Mouse (Mus musculus) megakaryocyte, adult 5-6 weeks (primary cell): ENCODE data around the gene Nat8l. TPM values are rescaled to one million over a fixed set of nuclear protein-coding genes. Genes with fewer than 3 reads are reported as not detected.

Experiments
- ATAC-seq: 2 replicates; pipeline ENCODE4 v1.8.0; 2016; ENCODE audit warnings: mild to moderate bottlenecking, inconsistent platforms; ENCODE audit not compliant: poor library complexity, severe bottlenecking
- total RNA-seq, 2 experiments: library from RNA; stranded (forward) in 1 of 2; stranded (reverse) in 1 of 2; fragments of 153-499, 151-499 nt in 1 of 2; fragments of 221-1000, 200-1000 nt in 1 of 2; gene quantifications; 2 replicates each; pipeline versions ENCODE4 v1.2.3 to v1.2.4; 2015 to 2017

Gene Nat8l
- total RNA-seq, 2 experiments from 2014 or later: 6.3 to 6.7 TPM

GRCm38 (mm10) chr5:34001401-34001800 is 5.6 kb downstream of the Nat8l start:
- no peak for ATAC-seq

- ATAC-seq: no peak
Measured at GRCm38 (mm10) chr5:34002636-34003035, 6.9 kb downstream of the Nat8l start.

GRCm38 (mm10) chr5:34004618-34005017 is 8.8 kb downstream of the Nat8l start:
- no peak for ATAC-seq

GRCm38 (mm10) chr5:34006832-34007231 is 11.0 kb downstream of the Nat8l start:
- no peak for ATAC-seq

GRCm38 (mm10) chr5:34007392-34007941 is 11.7 kb downstream of the Nat8l start:
- ATAC-seq: no peak

GRCm38 (mm10) chr5:34014652-34015051 is 18.9 kb downstream of the Nat8l start:
- ATAC-seq: no peak

- ATAC-seq: no peak
Measured at GRCm38 (mm10) chr5:34018968-34019367, 23.2 kb downstream of the Nat8l start.

GRCm38 (mm10) chr5:34030101-34030500 is 34.3 kb downstream of the Nat8l start:
- ATAC-seq: no peak

GRCm38 (mm10) chr5:34031022-34031421 is 35.2 kb downstream of the Nat8l start:
- ATAC-seq: no peak

- ATAC-seq: no peak
Measured at GRCm38 (mm10) chr5:34032520-34032919, 36.7 kb downstream of the Nat8l start.

Other genes with a start within 250 kb of the Nat8l start
- gene Letm1, start 213.2 kb upstream of the Nat8l start, total RNA-seq (2015): 12.7 and 15.3 TPM in 2 replicates
- gene Letm1, start 213.2 kb upstream of the Nat8l start, total RNA-seq (2017): 17.0 and 19.8 TPM in 2 replicates
- gene Nsd2, start 175.3 kb upstream of the Nat8l start, total RNA-seq (2015): 49.9 and 61.0 TPM in 2 replicates
- 88.7 and 89.6 TPM in 2 replicates for gene Nsd2, start 175.3 kb upstream of the Nat8l start, total RNA-seq (2017)
- 26.5 and 28.4 TPM in 2 replicates for gene Nelfa, start 59.6 kb upstream of the Nat8l start, total RNA-seq (2015)
- gene Nelfa, start 59.6 kb upstream of the Nat8l start, total RNA-seq (2017): 25.6 and 30.7 TPM in 2 replicates
- 0.48 and 1.5 TPM in 2 replicates for gene Gm1673, start 12.6 kb upstream of the Nat8l start, total RNA-seq (2015)
- 2.0 and 3.8 TPM in 2 replicates for gene Gm1673, start 12.6 kb upstream of the Nat8l start, total RNA-seq (2017)
- gene Poln, start 173.5 kb downstream of the Nat8l start, total RNA-seq (2015): 1.7 and 3.9 TPM in 2 replicates
- 1.2 and 2.7 TPM in 2 replicates for gene Poln, start 173.5 kb downstream of the Nat8l start, total RNA-seq (2017)
- 33.6 and 41.4 TPM in 2 replicates for gene Haus3, start 173.5 kb downstream of the Nat8l start, total RNA-seq (2015)
- gene Haus3, start 173.5 kb downstream of the Nat8l start, total RNA-seq (2017): 44.8 and 53.7 TPM in 2 replicates
- gene Mxd4, start 191.7 kb downstream of the Nat8l start, total RNA-seq (2015): 16.2 and 17.6 TPM in 2 replicates
- 19.8 and 21.6 TPM in 2 replicates for gene Mxd4, start 191.7 kb downstream of the Nat8l start, total RNA-seq (2017)